Mouse (Mus musculus) MEL (cell line): Measurements from ENCODE around the gene Bloc1s4. TPM values are rescaled to one million over a fixed set of nuclear protein-coding genes. Genes with fewer than 3 reads are reported as not detected.

Source experiments
- DNase-seq: peaks from one replicate; pipeline ENCODE4 v3.0.0; 2011; ENCODE audit warnings: low read depth, low spot score
- H3K27ac ChIP-seq: 2 replicates; pipeline ENCODE4 v1.5.1; 2012; ENCODE audit warnings: low read depth, mild to moderate bottlenecking, control low read depth, low read length, moderate library complexity; ENCODE audit not compliant: control insufficient read depth
- H3K27me3 ChIP-seq, 2 experiments: fragments of 150-350 bp in 1 of 2; sonication (generic) in 1 of 2; 2 replicates each; pipeline ENCODE4 v1.6.1; 2012; ENCODE audit warnings: low read length in 2 of 2, mild to moderate bottlenecking in 2 of 2, improper control_type of control experiment in 1 of 2, moderate library complexity in 1 of 2; ENCODE audit not compliant: insufficient read depth in 2 of 2, control insufficient read depth in 1 of 2
- H3K36me3 ChIP-seq, 2 experiments: 2 replicates each; pipeline ENCODE4 v1.6.1; 2012 to 2014; ENCODE audit warnings: low read length in 2 of 2, improper control_type of control experiment in 1 of 2, inconsistent platforms in 1 of 2, mild to moderate bottlenecking in 1 of 2; ENCODE audit not compliant: insufficient read depth in 2 of 2, control insufficient read depth in 1 of 2
- H3K4me1 ChIP-seq, 2 experiments: fragments of 150-350 bp in 1 of 2; sonication (generic) in 1 of 2; 2 replicates each; pipeline ENCODE4 v1.6.1; 2012; ENCODE audit warnings: low read length in 2 of 2, improper control_type of control experiment in 1 of 2, mild to moderate bottlenecking in 1 of 2; ENCODE audit not compliant: insufficient read depth in 2 of 2, control insufficient read depth in 1 of 2
- H3K4me3 ChIP-seq, 2 experiments: fragments of 150-350 bp in 1 of 2; sonication (generic) in 1 of 2; 2 replicates each; pipeline ENCODE4 v1.5.1; 2012; ENCODE audit warnings: low read depth in 2 of 2, low read length in 2 of 2, mild to moderate bottlenecking in 2 of 2, moderate library complexity in 2 of 2, control low read depth in 1 of 2, improper control_type of control experiment in 1 of 2; ENCODE audit not compliant: control insufficient read depth in 1 of 2, insufficient read depth in 1 of 2
- H3K79me2 ChIP-seq: 2 replicates; pipeline ENCODE4 v1.6.1; 2012; ENCODE audit warnings: mild to moderate bottlenecking, low read length, moderate library complexity; ENCODE audit not compliant: control insufficient read depth, poor library complexity, insufficient read depth
- H3K9ac ChIP-seq: 2 replicates; pipeline ENCODE4 v1.6.1; 2012; ENCODE audit warnings: low read depth, mild to moderate bottlenecking, control low read depth, low read length, moderate library complexity; ENCODE audit not compliant: control insufficient read depth, poor library complexity, severe bottlenecking
- H3K9me3 ChIP-seq: fragments of 150-350 bp; sonication (generic); replicated peaks from 2 replicates; pipeline ENCODE4 v1.6.1; 2012; ENCODE audit warnings: mild to moderate bottlenecking, low read length, improper control_type of control experiment, moderate library complexity; ENCODE audit not compliant: insufficient read depth
- CHD1 ChIP-seq: IDR thresholded peaks from 2 replicates; pipeline ENCODE4 v1.6.1; 2012; ENCODE audit warnings: low read depth, mild to moderate bottlenecking, inconsistent platforms, low read length, improper control_type of control experiment
- CHD2 ChIP-seq: IDR thresholded peaks from 2 replicates; pipeline ENCODE4 v1.6.1; 2011; ENCODE audit warnings: low read length, improper control_type of control experiment
- CTCF ChIP-seq, 3 experiments: IDR thresholded peaks in 2 of 3; conservative IDR thresholded peaks in 1 of 3; 2 replicates each; pipeline ENCODE4 v1.5.1; 2011 to 2012; ENCODE audit warnings: low read length in 3 of 3, low read depth in 2 of 3, mild to moderate bottlenecking in 2 of 3, improper control_type of control experiment in 1 of 3, inconsistent platforms in 1 of 3, mixed read lengths in 1 of 3, moderate library complexity in 1 of 3; ENCODE audit not compliant: control insufficient read depth in 1 of 3, insufficient read depth in 1 of 3, poor library complexity in 1 of 3, severe bottlenecking in 1 of 3
- GABPA ChIP-seq: IDR thresholded peaks from 2 replicates; pipeline ENCODE4 v1.6.1; 2012; ENCODE audit warnings: low read depth, mild to moderate bottlenecking, inconsistent platforms, low read length, improper control_type of control experiment, moderate library complexity
- MAFK ChIP-seq: IDR thresholded peaks from 2 replicates; pipeline ENCODE4 v1.6.1; 2011; ENCODE audit warnings: low read depth, mild to moderate bottlenecking, low read length, improper control_type of control experiment, borderline replicate concordance
- MEF2A ChIP-seq: IDR thresholded peaks from 2 replicates; pipeline ENCODE4 v1.6.1; 2014; ENCODE audit warnings: low read depth, mild to moderate bottlenecking, inconsistent platforms, low read length, improper control_type of control experiment; ENCODE audit not compliant: poor library complexity, insufficient replicate concordance, severe bottlenecking; ENCODE audit errors: extremely low read depth
- MYB ChIP-seq: IDR thresholded peaks from 2 replicates; pipeline ENCODE4 v1.6.1; 2011; ENCODE audit warnings: mild to moderate bottlenecking, low read depth, low read length, improper control_type of control experiment
- NELFE ChIP-seq: IDR thresholded peaks from 2 replicates; pipeline ENCODE4 v1.6.1; 2011; ENCODE audit warnings: low read depth, low read length, improper control_type of control experiment
- NRF1 ChIP-seq: IDR thresholded peaks from 2 replicates; pipeline ENCODE4 v1.6.1; 2014; ENCODE audit warnings: low read depth, mild to moderate bottlenecking, inconsistent platforms, low read length, improper control_type of control experiment, moderate library complexity; ENCODE audit not compliant: poor library complexity, insufficient read depth, severe bottlenecking
- POLR2A ChIP-seq, 2 experiments: IDR thresholded peaks; 2 replicates each; pipeline ENCODE4 v1.6.1; 2011 to 2012; ENCODE audit warnings: low read length in 2 of 2, mild to moderate bottlenecking in 2 of 2, control low read depth in 1 of 2, improper control_type of control experiment in 1 of 2, low read depth in 1 of 2, moderate library complexity in 1 of 2; ENCODE audit not compliant: control insufficient read depth in 1 of 2, insufficient read depth in 1 of 2, poor library complexity in 1 of 2
- POLR2AphosphoS2 ChIP-seq: IDR thresholded peaks from 2 replicates; pipeline ENCODE4 v1.6.1; 2011; ENCODE audit warnings: low read length, improper control_type of control experiment
- RAD21 ChIP-seq: IDR thresholded peaks from 2 replicates; pipeline ENCODE4 v1.6.1; 2011; ENCODE audit warnings: mild to moderate bottlenecking, low read depth, low read length, improper control_type of control experiment
- RCOR1 ChIP-seq: IDR thresholded peaks from 2 replicates; pipeline ENCODE4 v1.6.1; 2012; ENCODE audit warnings: low read depth, mild to moderate bottlenecking, inconsistent platforms, low read length, improper control_type of control experiment
- SMC3 ChIP-seq: IDR thresholded peaks from 2 replicates; pipeline ENCODE4 v1.6.1; 2011; ENCODE audit warnings: low read depth, low read length, improper control_type of control experiment
- USF1 ChIP-seq: IDR thresholded peaks from 2 replicates; pipeline ENCODE4 v1.6.1; 2014; ENCODE audit warnings: low read depth, mild to moderate bottlenecking, inconsistent platforms, low read length, improper control_type of control experiment, moderate library complexity
- ZC3H11A ChIP-seq: IDR thresholded peaks from 2 replicates; pipeline ENCODE4 v1.6.1; 2012; ENCODE audit warnings: low read depth, mild to moderate bottlenecking, inconsistent platforms, low read length, improper control_type of control experiment
- ZKSCAN1 ChIP-seq: IDR thresholded peaks from 2 replicates; pipeline ENCODE4 v1.6.1; 2012; ENCODE audit warnings: low read depth, mild to moderate bottlenecking, inconsistent platforms, low read length, improper control_type of control experiment, moderate library complexity
- ZNF384 ChIP-seq: IDR thresholded peaks from 2 replicates; pipeline ENCODE4 v1.6.1; 2012; ENCODE audit warnings: low read depth, mild to moderate bottlenecking, inconsistent platforms, low read length, improper control_type of control experiment
- polyA plus RNA-seq, 2 experiments: library from polyadenylated mRNA; stranded (reverse) in 1 of 2; unstranded in 1 of 2; fragments of >175 nt in 1 of 2; fragments of >200 nt in 1 of 2; gene quantifications; 2 replicates each; pipeline versions ENCODE4 v1.2.1 to v1.2.4; 2012; ENCODE audit warnings: low replicate concordance in 2 of 2, low read depth in 1 of 2; ENCODE audit not compliant: insufficient read length in 2 of 2, insufficient read depth in 1 of 2, missing spikeins in 1 of 2
- total RNA-seq: library from RNA; depleted of rRNA; stranded (reverse); fragments of 300-350 nt; gene quantifications from 2 replicates; pipeline ENCODE4 v1.2.3, GENCODE M21; 2012

The Bloc1s4 gene
- total and polyA plus RNA-seq, 3 experiments = 29.8 to 32.9 TPM; not detected in 1

GRCm38 (mm10) chr5:36742126-36742848, 6.2 kb downstream of the Bloc1s4 start (continued):
- no peak for TF ChIP-seq CHD1
- peak; percentile 64 for TF ChIP-seq ZNF384
- TF ChIP-seq ZC3H11A = peak; percentile 99
- TF ChIP-seq GABPA = no peak
- TF ChIP-seq SMC3 = peak; percentile 100
- no peak for TF ChIP-seq MAFK
- no peak for TF ChIP-seq POLR2A (IDR thresholded peaks at IDR 0.05; ENCODE audit: control insufficient read depth in 1 of 2, insufficient read depth in 1 of 2, low read depth in 1 of 2, low read length in 2 of 2, poor library complexity in 1 of 2)
- TF ChIP-seq MEF2A = no peak
- TF ChIP-seq POLR2AphosphoS2 = no peak
- TF ChIP-seq ZKSCAN1 = no peak; the same call in 1 of the 2 replicates
- TF ChIP-seq, all 39 proteins: peak for 15

- Histone ChIP-seq H3K4me3 (no peak overlapping the region), H3K4me1 (peaks cover 6 to 28% of the 10 kb centered on the region in 2 experiments), H3K27me3 (no peaks in the 10 kb centered on the region), H3K27ac (no peak overlapping the region), H3K9me3 (no peaks in the 10 kb centered on the region), H3K79me2 (no peaks in the 10 kb centered on the region), H3K36me3 (peaks cover 0 to 16% of the 10 kb centered on the region in 2 experiments; a peak in 2 of 4 replicates), H3K9ac (no peak overlapping the region)
- TF ChIP-seq CTCF (IDR thresholded peaks at IDR 0.05 in 2 of 3, conservative IDR thresholded peaks at IDR 0.05 in 1 of 3; ENCODE audit: control insufficient read depth in 1 of 3, insufficient read depth in 1 of 3, low read depth in 2 of 3, low read length in 3 of 3, poor library complexity in 1 of 3, severe bottlenecking in 1 of 3) = peak; percentile 67 to 86 (median 77)
- TF ChIP-seq RAD21 = peak; percentile 87
- no peak for TF ChIP-seq NRF1
- TF ChIP-seq CHD2 = no peak
- TF ChIP-seq RCOR1 = no peak
- TF ChIP-seq MYB = no peak
- peak; percentile 94 for TF ChIP-seq SMC3
- no peak for TF ChIP-seq NELFE
- no peak for TF ChIP-seq USF1
- peak; percentile 80 for TF ChIP-seq ZC3H11A
- DNase-seq = peak; percentile 62
These were observed 8.6 kb downstream of the Bloc1s4 start for GRCm38 (mm10) chr5:36739829-36740228.
